In genomic region chr14:60721304-60721703, GRCm38 (mm10) we compare ENCODE assay signal across 21 mouse cellular contexts. TPM values are rescaled to one million over a fixed set of nuclear protein-coding genes. Genes with fewer than 3 reads are reported as not detected.
A peak's percentile ranks its signal among the peaks of the same experiment; 100 is the strongest.
DNase-seq lines count a peak whose midpoint lies in the region; ATAC-seq and TF ChIP-seq lines count a peak whose summit lies in the region.
"Had no signal": no experiment of that assay in that cellular context is flagged by ENCODE, and none has a peak within 500 bp of the region (broad histone marks: within the 10 kb centered on the region; RNA-seq: fewer than 3 reads in every experiment).

No protein-coding gene starts in this region.

- TF ChIP-seq POLR2A in bone marrow, adult 2 months (IDR thresholded peaks at IDR 0.05; ENCODE audit: borderline replicate concordance, control insufficient read depth, low read depth, low read length), result no peak

- H3K27me3 ChIP-seq in heart, embryonic 16.5 days (ENCODE audit: control insufficient read depth, insufficient read depth, low read length), result no peaks in the 10 kb centered on the region
- no peaks in the 10 kb centered on the region for H3K27me3 ChIP-seq in liver, embryonic 15.5 days
- no peaks in the 10 kb centered on the region for H3K27me3 ChIP-seq in stomach, postnatal 0 days (ENCODE audit: control insufficient read depth, insufficient read depth, low read length)
- H3K27me3 ChIP-seq in midbrain, embryonic 15.5 days (replicated peaks), result no peaks in the 10 kb centered on the region
- H3K27me3 ChIP-seq: kidney, embryonic 15.5 days; limb, embryonic 13.5 days; Patski had no signal

- no peak overlapping the region for H3K27ac ChIP-seq in heart, embryonic 16.5 days (ENCODE audit: low read length)
- H3K27ac ChIP-seq in bone marrow, adult 2 months (ENCODE audit: control insufficient read depth, insufficient read depth, low read depth, low read length, poor library complexity), result 0 out of 2 replicates have a peak overlapping the region, but pooled peaks have one; percentile 36
- H3K27ac ChIP-seq in liver, embryonic 15.5 days (replicated peaks), result no peak overlapping the region
- H3K27ac ChIP-seq in stomach, postnatal 0 days (replicated peaks), result peak overlapping the region; percentile 53; the same call in 1 of the 2 replicates
- no peak overlapping the region for H3K27ac ChIP-seq in midbrain, embryonic 15.5 days
- H3K27ac ChIP-seq: hindbrain, postnatal 0 days; kidney, embryonic 15.5 days; limb, embryonic 13.5 days had no signal

- intact Hi-C loops in heart, postnatal 25 days (cut with DNase I), result no loop called here

- ATAC-seq in heart, embryonic 16.5 days (replicated peaks; ENCODE audit: extremely low read depth, insufficient read depth, low FRiP score), result 0 out of 2 replicates have a peak, but pooled peaks have one; percentile 14
- ATAC-seq in liver, embryonic 15.5 days (ENCODE audit: insufficient read depth), result 0 out of 2 replicates have a peak, but pooled peaks have one; percentile 25
- peak; percentile 45 for ATAC-seq in stomach, postnatal 0 days (ENCODE audit: low FRiP score, low TSS enrichment)
- no peak for ATAC-seq in midbrain, embryonic 15.5 days (replicated peaks)
- ATAC-seq in erythroid progenitor cell, adult 5-6 weeks (replicated peaks; ENCODE audit: low FRiP score, poor library complexity, severe bottlenecking), result no peak
- ATAC-seq: forebrain, postnatal 0 days; hindbrain, postnatal 0 days; Patski had no signal

- 55% methylated on average over 8 of the region's 8 CpGs for WGBS in heart, embryonic 16.5 days
- WGBS in bone marrow, adult 2 months, result 16% methylated on average over 8 of the region's 8 CpGs
- WGBS in liver, embryonic 15.5 days (ENCODE audit: insufficient replicate concordance), result 18% methylated on average over 8 of the region's 8 CpGs
- WGBS in stomach, postnatal 0 days, result 37% methylated on average over 8 of the region's 8 CpGs
- 73% methylated on average over 8 of the region's 8 CpGs for WGBS in midbrain, embryonic 15.5 days

- DNase-seq in heart, postnatal 25 days (ENCODE audit: low spot score), result no peak
- DNase-seq in stomach, postnatal 0 days (ENCODE audit: low spot score), result peak; percentile 52
- DNase-seq in gastrocnemius, postnatal 25 days, result no peak
- DNase-seq: adrenal gland, postnatal 25 days; cerebellum, adult 9-10 months; forebrain, postnatal 0 days; heart, postnatal 36 days; lung, postnatal 10 days; right cerebral cortex, postnatal 25 days had no signal

- no peaks in the 10 kb centered on the region for H3K36me3 ChIP-seq in heart, embryonic 16.5 days (ENCODE audit: control insufficient read depth, insufficient read depth)
- 0 out of 2 replicates have a peak, but pooled peaks cover 4% of the 10 kb centered on the region for H3K36me3 ChIP-seq in liver, embryonic 15.5 days (replicated peaks)
- H3K36me3 ChIP-seq in stomach, postnatal 0 days (ENCODE audit: control insufficient read depth, insufficient read depth, low read length), result no peaks in the 10 kb centered on the region
- H3K36me3 ChIP-seq in midbrain, embryonic 15.5 days (replicated peaks), result no peaks in the 10 kb centered on the region
- H3K36me3 ChIP-seq: limb, embryonic 13.5 days had no signal

- no peak for TF ChIP-seq CTCF in bone marrow, adult 2 months (IDR thresholded peaks at IDR 0.05; ENCODE audit: control insufficient read depth, insufficient read depth, low read length)
- TF ChIP-seq CTCF in stomach, postnatal 0 days (IDR thresholded peaks at IDR 0.05; ENCODE audit: low read depth), result no peak

- H3K9ac ChIP-seq in heart, embryonic 16.5 days (ENCODE audit: low read length), result no peak overlapping the region
- no peak overlapping the region for H3K9ac ChIP-seq in liver, embryonic 15.5 days
- no peak overlapping the region for H3K9ac ChIP-seq in stomach, postnatal 0 days (ENCODE audit: low read length)
- no peak overlapping the region for H3K9ac ChIP-seq in midbrain, embryonic 15.5 days
- H3K9ac ChIP-seq: forebrain, postnatal 0 days; kidney, embryonic 15.5 days; limb, embryonic 13.5 days had no signal

- no peak overlapping the region for H3K4me3 ChIP-seq in heart, embryonic 16.5 days (ENCODE audit: low read length)
- no peak overlapping the region for H3K4me3 ChIP-seq in bone marrow, adult 2 months (replicated peaks; ENCODE audit: control insufficient read depth, low read depth, low read length)
- no peak overlapping the region for H3K4me3 ChIP-seq in liver, embryonic 15.5 days (replicated peaks)
- H3K4me3 ChIP-seq in stomach, postnatal 0 days (ENCODE audit: low read depth, low read length), result no peak overlapping the region
- no peak overlapping the region for H3K4me3 ChIP-seq in midbrain, embryonic 15.5 days
- H3K4me3 ChIP-seq: kidney, embryonic 15.5 days; limb, embryonic 13.5 days had no signal

- no peak for TF ChIP-seq EP300 in stomach, postnatal 0 days (optimal IDR thresholded peaks at IDR 0.05)

- H3K4me2 ChIP-seq in heart, embryonic 16.5 days (ENCODE audit: low read depth, low read length), result no peak overlapping the region
- H3K4me2 ChIP-seq in liver, embryonic 15.5 days, result peak overlapping the region; percentile 21; the same call in 1 of the 2 replicates
- H3K4me2 ChIP-seq in stomach, postnatal 0 days (replicated peaks; ENCODE audit: low read depth), result no peak overlapping the region
- H3K4me2 ChIP-seq in midbrain, embryonic 15.5 days, result no peak overlapping the region
- H3K4me2 ChIP-seq: kidney, embryonic 15.5 days; limb, embryonic 13.5 days had no signal

- H3K9me3 ChIP-seq in heart, embryonic 16.5 days (replicated peaks; ENCODE audit: control insufficient read depth, low read length), result no peaks in the 10 kb centered on the region
- no peaks in the 10 kb centered on the region for H3K9me3 ChIP-seq in liver, embryonic 15.5 days (replicated peaks)
- H3K9me3 ChIP-seq in stomach, postnatal 0 days (ENCODE audit: control insufficient read depth, low read length), result no peaks in the 10 kb centered on the region
- no peaks in the 10 kb centered on the region for H3K9me3 ChIP-seq in midbrain, embryonic 15.5 days
- H3K9me3 ChIP-seq: kidney, embryonic 15.5 days; limb, embryonic 13.5 days had no signal

- 0 out of 2 replicates have a peak, but pooled peaks cover 3% of the 10 kb centered on the region for H3K4me1 ChIP-seq in heart, embryonic 16.5 days (ENCODE audit: control insufficient read depth, insufficient read depth, low read length)
- H3K4me1 ChIP-seq in bone marrow, adult 2 months (ENCODE audit: control insufficient read depth, insufficient read depth, low read length), result peaks cover 2% of the 10 kb centered on the region
- peaks cover 26% of the 10 kb centered on the region for H3K4me1 ChIP-seq in liver, embryonic 15.5 days (replicated peaks)
- peaks cover 3% of the 10 kb centered on the region; the same call in 1 of the 2 replicates for H3K4me1 ChIP-seq in stomach, postnatal 0 days (replicated peaks; ENCODE audit: control insufficient read depth, insufficient read depth)
- H3K4me1 ChIP-seq in midbrain, embryonic 15.5 days, result no peaks in the 10 kb centered on the region; the same call in 1 of the 2 replicates

RNA-seq across cellular contexts. Expression of gene C1qtnf9, which starts 46.6 kb away (rescaled TPM):
- polyA plus RNA-seq in heart, embryonic 16.5 days (2015; fragmentation: Nextera tagmentation; extraction: Ambion mirVana), result 3.7 and 4.0 TPM in 2 replicates
- total RNA-seq in heart, postnatal 25 days (2021), result 10 to 100 TPM; 43.1 to 50.6 TPM
- 0.68 TPM in 1 of 2 replicates, not detected in the other for polyA plus RNA-seq in bone marrow, adult 2 months (2011; ENCODE audit: insufficient read depth, insufficient read length, low replicate concordance, missing spikeins)
- 0.17 and 0.23 TPM in 2 replicates for polyA plus RNA-seq in liver, embryonic 15.5 days (2015; fragmentation: Nextera tagmentation; extraction: Ambion mirVana)
- polyA plus RNA-seq in stomach, postnatal 0 days (2015; fragmentation: Nextera tagmentation; extraction: Ambion mirVana), result 3.0 and 3.1 TPM in 2 replicates
- polyA plus RNA-seq in midbrain, embryonic 15.5 days (2015; fragmentation: Nextera tagmentation; extraction: Ambion mirVana), result 0.14 and 0.19 TPM in 2 replicates
- 10 to 100 TPM; 19.2 to 23.5 TPM for total RNA-seq in gastrocnemius, postnatal 25 days (2021)
- not detected in 2 replicates for total RNA-seq in erythroid progenitor cell, adult 5-6 weeks (2015; ENCODE audit: low replicate concordance)
- total RNA-seq in erythroid progenitor cell, adult 5-6 weeks (2017; ENCODE audit: low replicate concordance), result not detected in 2 replicates
- total RNA-seq: forebrain, postnatal 0 days; hindbrain, postnatal 0 days; left cerebral cortex, postnatal 10 days; megakaryocyte-erythroid progenitor cell, adult 5-6 weeks had no signal
- polyA plus RNA-seq: forebrain, postnatal 0 days; neural tube, embryonic 11.5 days; Patski had no signal

Comparison
In these comparisons a context has a peak if more than half of its experiments do, and no peak if none do; other contexts are left out.
1. ATAC-seq: peak in heart, embryonic 16.5 days (single experiment), liver, embryonic 15.5 days (single experiment) and stomach, postnatal 0 days (single experiment); none in midbrain, embryonic 15.5 days (single experiment) and erythroid progenitor cell, adult 5-6 weeks (single experiment).
2. H3K27ac ChIP-seq: peak in bone marrow, adult 2 months (single experiment) and stomach, postnatal 0 days (single experiment); none in heart, embryonic 16.5 days (single experiment), liver, embryonic 15.5 days (single experiment) and midbrain, embryonic 15.5 days (single experiment).